Mouse (Mus musculus) kidney, adult 9 months (tissue): ENCODE results near the gene Ccni.

Source experiments
- DNase-seq: peaks from one replicate; pipeline ENCODE4 v3.0.0; 2022

Ccni gene

GRCm38 (mm10) chr5:93135368-93136107 lies 70.8 kb downstream of the Ccni start:
- DNase-seq, result no peak

- peak; percentile 46 for DNase-seq
Observed at GRCm38 (mm10) chr5:93133445-93134244, 72.7 kb downstream of the Ccni start.
